Mouse (Mus musculus): Measurements from ENCODE around the gene Bcat1. TPM values are rescaled to one million over a fixed set of nuclear protein-coding genes. Genes with fewer than 3 reads are reported as not detected.

Bcat1 gene
- polyA plus RNA-seq, 1 experiment from 2014 or later, result 101 TPM

- H3K27ac ChIP-seq, result no peak overlapping the region; the same call in 1 of the 2 replicates
- no peak for ATAC-seq (ENCODE audit: low FRiP score)
- H3K4me2 ChIP-seq, result no peak overlapping the region
- 87% methylated on average over 7 of the region's 7 CpGs for WGBS
- H3K9ac ChIP-seq, result no peak overlapping the region
- no peak overlapping the region for H3K4me3 ChIP-seq
- H3K9me3 ChIP-seq, result no peaks in the 10 kb centered on the region
- no peaks in the 10 kb centered on the region for H3K4me1 ChIP-seq (replicated peaks)
- no peaks in the 10 kb centered on the region for H3K36me3 ChIP-seq
- no peaks in the 10 kb centered on the region for H3K27me3 ChIP-seq
Measured at GRCm38 (mm10) chr6:144987216-144987615, 88.8 kb downstream of the Bcat1 start.

- ATAC-seq (ENCODE audit: low FRiP score), result no peak
- no peaks in the 10 kb centered on the region for H3K4me1 ChIP-seq (replicated peaks)
- WGBS, result 96% methylated on average over 8 of the region's 8 CpGs
- H3K27me3 ChIP-seq, result no peaks in the 10 kb centered on the region
- H3K9ac ChIP-seq, result no peak overlapping the region
- H3K4me3 ChIP-seq, result no peak overlapping the region
- H3K27ac ChIP-seq, result no peak overlapping the region
- no peak overlapping the region for H3K4me2 ChIP-seq
- H3K9me3 ChIP-seq, result no peaks in the 10 kb centered on the region
- H3K36me3 ChIP-seq, result no peaks in the 10 kb centered on the region
Measured at GRCm38 (mm10) chr6:144984221-144984620, 91.8 kb downstream of the Bcat1 start.

- Histone ChIP-seq H3K9ac (no peak overlapping the region), H3K4me2 (no peak overlapping the region), H3K9me3 (no peaks in the 10 kb centered on the region), H3K4me3 (no peak overlapping the region), H3K4me1 (replicated peaks) (no peaks in the 10 kb centered on the region), H3K36me3 (no peaks in the 10 kb centered on the region), H3K27ac (no peak overlapping the region), H3K27me3 (no peaks in the 10 kb centered on the region)
- 78% methylated on average over 3 of the region's 3 CpGs for WGBS
- no peak for ATAC-seq (ENCODE audit: low FRiP score)
Measured at GRCm38 (mm10) chr6:144982093-144982492, 93.9 kb downstream of the Bcat1 start.

GRCm38 (mm10) chr6:144972351-144972750 lies 103.6 kb downstream of the Bcat1 start:
- no peaks in the 10 kb centered on the region for H3K9me3 ChIP-seq
- no peaks in the 10 kb centered on the region for H3K27me3 ChIP-seq
- H3K4me1 ChIP-seq (replicated peaks), result no peaks in the 10 kb centered on the region
- H3K27ac ChIP-seq, result no peak overlapping the region
- no peaks in the 10 kb centered on the region for H3K36me3 ChIP-seq
- H3K4me2 ChIP-seq, result no peak overlapping the region
- 86% methylated on average over 8 of the region's 8 CpGs for whole genome bisulfite sequencing
- no peak overlapping the region for H3K9ac ChIP-seq
- no peak for ATAC-seq (ENCODE audit: low FRiP score)
- H3K4me3 ChIP-seq, result no peak overlapping the region

- no peaks in the 10 kb centered on the region for H3K36me3 ChIP-seq
- H3K27me3 ChIP-seq, result no peaks in the 10 kb centered on the region
- no peak for ATAC-seq (ENCODE audit: low FRiP score)
- H3K4me1 ChIP-seq (replicated peaks), result no peaks in the 10 kb centered on the region
- H3K27ac ChIP-seq, result no peak overlapping the region
- H3K9me3 ChIP-seq, result no peaks in the 10 kb centered on the region
- no peak overlapping the region for H3K4me3 ChIP-seq
- H3K9ac ChIP-seq, result no peak overlapping the region
- no peak overlapping the region for H3K4me2 ChIP-seq
- 81% methylated on average over 4 of the region's 4 CpGs for WGBS
Measured at GRCm38 (mm10) chr6:144970900-144971299, 105.1 kb downstream of the Bcat1 start.

GRCm38 (mm10) chr6:144967536-144967935 lies 108.4 kb downstream of the Bcat1 start:
- H3K4me3 ChIP-seq, result no peak overlapping the region
- no peak overlapping the region for H3K27ac ChIP-seq
- H3K4me2 ChIP-seq, result no peak overlapping the region
- no peaks in the 10 kb centered on the region for H3K9me3 ChIP-seq
- no peaks in the 10 kb centered on the region for H3K27me3 ChIP-seq
- no peak overlapping the region for H3K9ac ChIP-seq
- H3K36me3 ChIP-seq, result no peaks in the 10 kb centered on the region
- no peak for ATAC-seq (ENCODE audit: low FRiP score)
- 58% methylated on average over 6 of the region's 6 CpGs for WGBS
- H3K4me1 ChIP-seq (replicated peaks), result no peaks in the 10 kb centered on the region

GRCm38 (mm10) chr6:144964205-144964604 lies 111.8 kb downstream of the Bcat1 start:
- no peak overlapping the region for H3K4me2 ChIP-seq
- ATAC-seq (ENCODE audit: low FRiP score), result no peak
- H3K27me3 ChIP-seq, result no peaks in the 10 kb centered on the region
- H3K27ac ChIP-seq, result no peak overlapping the region
- no peaks in the 10 kb centered on the region for H3K4me1 ChIP-seq (replicated peaks)
- WGBS, result 80% methylated on average over 4 of the region's 4 CpGs
- H3K9ac ChIP-seq, result no peak overlapping the region
- H3K9me3 ChIP-seq, result no peaks in the 10 kb centered on the region
- H3K36me3 ChIP-seq, result no peaks in the 10 kb centered on the region
- H3K4me3 ChIP-seq, result no peak overlapping the region

GRCm38 (mm10) chr6:144963156-144963555 lies 112.8 kb downstream of the Bcat1 start:
- H3K27ac ChIP-seq, result no peak overlapping the region
- 85% methylated on average over 8 of the region's 8 CpGs for WGBS
- no peaks in the 10 kb centered on the region for H3K9me3 ChIP-seq
- H3K36me3 ChIP-seq, result no peaks in the 10 kb centered on the region
- no peaks in the 10 kb centered on the region for H3K27me3 ChIP-seq
- H3K4me2 ChIP-seq, result no peak overlapping the region
- no peaks in the 10 kb centered on the region for H3K4me1 ChIP-seq (replicated peaks)
- H3K9ac ChIP-seq, result no peak overlapping the region
- H3K4me3 ChIP-seq, result no peak overlapping the region
- ATAC-seq (ENCODE audit: low FRiP score), result no peak

- H3K4me1 ChIP-seq (replicated peaks), result no peaks in the 10 kb centered on the region
- no peak overlapping the region for H3K9ac ChIP-seq
- WGBS, result 77% methylated on average over 4 of the region's 4 CpGs
- H3K9me3 ChIP-seq, result no peaks in the 10 kb centered on the region
- H3K27ac ChIP-seq, result no peak overlapping the region
- no peak for ATAC-seq (ENCODE audit: low FRiP score)
- H3K36me3 ChIP-seq, result no peaks in the 10 kb centered on the region
- H3K4me3 ChIP-seq, result no peak overlapping the region
- no peaks in the 10 kb centered on the region for H3K27me3 ChIP-seq
- H3K4me2 ChIP-seq, result no peak overlapping the region
Measured at GRCm38 (mm10) chr6:144962013-144962354, 114.0 kb downstream of the Bcat1 start.

- Histone ChIP-seq H3K4me3 (no peak overlapping the region), H3K9me3 (no peaks in the 10 kb centered on the region), H3K27me3 (no peaks in the 10 kb centered on the region), H3K4me2 (no peak overlapping the region), H3K9ac (no peak overlapping the region), H3K4me1 (replicated peaks) (no peaks in the 10 kb centered on the region), H3K27ac (no peak overlapping the region), H3K36me3 (no peaks in the 10 kb centered on the region)
- ATAC-seq (ENCODE audit: low FRiP score), result 0 out of 2 replicates have a peak, but pooled peaks have one; percentile 39
- 82% methylated on average over 25 of the region's 25 CpGs for WGBS
Measured at GRCm38 (mm10) chr6:144961253-144962012, 114.6 kb downstream of the Bcat1 start.

GRCm38 (mm10) chr6:144955887-144956547 lies 120.0 kb downstream of the Bcat1 start:
- Histone ChIP-seq H3K9ac (no peak overlapping the region), H3K36me3 (no peaks in the 10 kb centered on the region), H3K4me2 (no peak overlapping the region), H3K27ac (no peak overlapping the region), H3K9me3 (no peaks in the 10 kb centered on the region), H3K4me1 (replicated peaks) (0 out of 2 replicates have a peak, but pooled peaks cover 2% of the 10 kb centered on the region), H3K27me3 (no peaks in the 10 kb centered on the region), H3K4me3 (no peak overlapping the region)
- ATAC-seq (ENCODE audit: low FRiP score), result no peak
- 64% methylated on average over 14 of the region's 14 CpGs for WGBS

- H3K36me3 ChIP-seq, result no peaks in the 10 kb centered on the region
- H3K27ac ChIP-seq, result no peak overlapping the region
- H3K4me3 ChIP-seq, result no peak overlapping the region
- H3K9ac ChIP-seq, result no peak overlapping the region
- 89% methylated on average over 6 of the region's 6 CpGs for WGBS
- no peak overlapping the region for H3K4me2 ChIP-seq
- no peaks in the 10 kb centered on the region for H3K9me3 ChIP-seq
- 0 out of 2 replicates have a peak, but pooled peaks cover 2% of the 10 kb centered on the region for H3K4me1 ChIP-seq (replicated peaks)
- H3K27me3 ChIP-seq, result no peaks in the 10 kb centered on the region
- ATAC-seq (ENCODE audit: low FRiP score), result no peak
Measured at GRCm38 (mm10) chr6:144952885-144953284, 123.1 kb downstream of the Bcat1 start.
